Comparison of ENCODE assay signal across 8 mouse cellular contexts in genomic region chr15:5236538-5236937, GRCm38 (mm10). TPM values are rescaled to one million over a fixed set of nuclear protein-coding genes. Genes with fewer than 3 reads are reported as not detected.
A peak's percentile ranks its signal among the peaks of the same experiment; 100 is the strongest.
DNase-seq lines count a peak whose midpoint lies in the region; TF ChIP-seq lines count a peak whose summit lies in the region.

No protein-coding gene starts in this region.

- no peaks in the 10 kb centered on the region for H3K36me3 ChIP-seq in midbrain, embryonic 10.5 days

- H3K27ac ChIP-seq in cerebellum, adult 2 months (ENCODE audit: insufficient read depth, low read length) = no peak overlapping the region
- H3K27ac ChIP-seq in midbrain, embryonic 10.5 days (replicated peaks) = no peak overlapping the region

- DNase-seq in ZHBTc4 (ENCODE audit: low read depth, low spot score) = peak; percentile 87
- DNase-seq in cerebellum, adult 2 months = peak; percentile 58 to 65
- DNase-seq in forelimb bud, embryonic 11.5 days (ENCODE audit: low read depth, low spot score) = peak; percentile 75
- DNase-seq in hindlimb bud, embryonic 11.5 days (ENCODE audit: extremely low spot score, low read depth, low spot score) = peak; percentile 41
- DNase-seq in left cerebral cortex, postnatal 14 days (ENCODE audit: low spot score in 2 of 2) = peak; percentile 72 to 86
- peak; percentile 69 for DNase-seq in midbrain, embryonic 10.5 days (ENCODE audit: low spot score)
- peak; percentile 69 for DNase-seq in right cerebral cortex, postnatal 25 days
- DNase-seq in urinary bladder, postnatal 36 days (ENCODE audit: low spot score in 2 of 2) = peak; percentile 72 to 76

- H3K27me3 ChIP-seq in cerebellum, adult 2 months (ENCODE audit: control insufficient read depth, insufficient read depth, low read length) = no peaks in the 10 kb centered on the region
- peaks cover 20% of the 10 kb centered on the region for H3K27me3 ChIP-seq in midbrain, embryonic 10.5 days (ENCODE audit: low read depth, poor library complexity, severe bottlenecking)

- no peaks in the 10 kb centered on the region for H3K4me1 ChIP-seq in cerebellum, adult 2 months (ENCODE audit: control insufficient read depth, insufficient read depth, low read length)
- 0 out of 2 replicates have a peak, but pooled peaks cover 1% of the 10 kb centered on the region for H3K4me1 ChIP-seq in midbrain, embryonic 10.5 days

- intact Hi-C loops in left cerebral cortex, postnatal 14 days (cut with DNase I) = loop anchor here (2.0 kb wide), 2 partner anchors 678 to 972 kb away; no protein-coding TSS in a partner anchor

- TF ChIP-seq CTCF in cerebellum, adult 2 months (IDR thresholded peaks at IDR 0.05; ENCODE audit: borderline replicate concordance, insufficient read depth, low read depth, low read length) = peak; percentile 96

- WGBS in cerebellum, adult 2 months = 14% methylated on average over 6 of the region's 6 CpGs
- WGBS in midbrain, embryonic 10.5 days = 18% methylated on average over 6 of the region's 6 CpGs

- no peaks in the 10 kb centered on the region for H3K9me3 ChIP-seq in midbrain, embryonic 10.5 days (replicated peaks)

- no peak for TF ChIP-seq POLR2A in cerebellum, adult 2 months (IDR thresholded peaks at IDR 0.05; ENCODE audit: borderline replicate concordance, insufficient read depth, low read length)

- no peak overlapping the region for H3K4me3 ChIP-seq in cerebellum, adult 2 months (replicated peaks; ENCODE audit: insufficient read depth, low read depth, low read length)
- H3K4me3 ChIP-seq in midbrain, embryonic 10.5 days = no peak overlapping the region

RNA-seq across cellular contexts. Expression of gene Ptger4, which starts 7.4 kb away (rescaled TPM):
- 1.1 and 1.2 TPM in 2 replicates for polyA plus RNA-seq in cerebellum, adult 2 months (2012; rRNA removed)
- total RNA-seq in left cerebral cortex, postnatal 14 days (2021) = 1 to 10 TPM; 2.4 TPM
- 0.84 and 0.94 TPM in 2 replicates for polyA plus RNA-seq in midbrain, embryonic 10.5 days (2016; fragmentation: Nextera tagmentation; extraction: Ambion mirVana)

RNA-seq across cellular contexts. Expression of gene Ttc33, which starts 51.2 kb away (rescaled TPM):
- polyA plus RNA-seq in cerebellum, adult 2 months (2012; rRNA removed) = 55.4 and 59.6 TPM in 2 replicates
- total RNA-seq in left cerebral cortex, postnatal 14 days (2021) = 10 to 100 TPM; 48.6 to 60.0 TPM
- 37.3 and 41.3 TPM in 2 replicates for polyA plus RNA-seq in midbrain, embryonic 10.5 days (2016; fragmentation: Nextera tagmentation; extraction: Ambion mirVana)
